Mouse (Mus musculus) heart, postnatal 14 days (tissue): Measurements from ENCODE around the gene Olfr325. TPM values are rescaled to one million over a fixed set of nuclear protein-coding genes. Genes with fewer than 3 reads are reported as not detected.
"Not testable (repeated sequence)": the region's sequence is repeated elsewhere in the genome, so short reads cannot be mapped to it uniquely, and the experiment has no call there.

ENCODE experiments used
- DNase-seq, 2 experiments: peaks; one replicate each; pipeline ENCODE4 v3.0.0; 2021 to 2022
- intact Hi-C: fragments of 180-260 bp; cut with DNase I; formaldehyde crosslinking; loops from one replicate; pipeline ENCODE4 v1.15.1; 2025
- long read RNA-seq, 2 experiments: library from polyadenylated mRNA; stranded (forward); transcript quantifications; one replicate each; pipeline ENCODE4 v2.0.0; 2021
- total RNA-seq, 2 experiments: library from RNA; stranded (reverse); gene quantifications; 2 replicates each; pipeline ENCODE4 v1.2.3; 2021

Olfr325 gene
- total RNA-seq: not detected
- long read RNA-seq, experiment 1: 0 reads
- long read RNA-seq, experiment 2: 0 reads

- intact Hi-C loops: no loop called here
- no peak for DNase-seq
Observed at GRCm38 (mm10) chr11:58577430-58577829, at the start of gene Olfr325. Gene Olfr325 (plus strand): TSS chr11:58577730.

- DNase-seq, intact Hi-C loops: not testable (repeated sequence)
Observed at GRCm38 (mm10) chr11:58534736-58535135, 42.8 kb upstream of the Olfr325 start, which contains the start of gene Olfr330. Gene Olfr330 (minus strand): TSS chr11:58534836.

DNA sequence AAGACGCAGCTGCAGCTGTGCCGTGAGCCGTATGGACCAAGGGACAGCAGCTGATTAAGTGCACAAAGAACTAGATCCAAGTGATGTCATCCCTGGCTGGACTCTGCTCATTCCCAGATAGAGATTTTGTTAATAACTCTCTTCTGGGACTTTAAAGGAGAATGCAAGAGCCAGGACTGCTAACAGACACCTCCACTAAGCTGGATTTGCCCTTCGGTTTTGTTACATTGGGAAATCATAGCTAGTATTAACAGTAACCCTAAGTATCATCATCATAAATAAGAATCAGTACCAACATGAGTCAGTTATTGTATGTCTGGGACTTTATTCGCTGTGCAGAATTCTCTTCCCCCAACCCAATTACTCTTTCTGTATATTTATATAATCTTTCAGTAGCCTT, 31.2 kb upstream of the Olfr325 start, which contains the start of gene Olfr329-ps:
Gene Olfr329-ps (minus strand): TSS at position 101 of the 400 bp plus-strand sequence.
- DNase-seq: peak; percentile 4 to 16
- intact Hi-C loops: no loop called here

DNA sequence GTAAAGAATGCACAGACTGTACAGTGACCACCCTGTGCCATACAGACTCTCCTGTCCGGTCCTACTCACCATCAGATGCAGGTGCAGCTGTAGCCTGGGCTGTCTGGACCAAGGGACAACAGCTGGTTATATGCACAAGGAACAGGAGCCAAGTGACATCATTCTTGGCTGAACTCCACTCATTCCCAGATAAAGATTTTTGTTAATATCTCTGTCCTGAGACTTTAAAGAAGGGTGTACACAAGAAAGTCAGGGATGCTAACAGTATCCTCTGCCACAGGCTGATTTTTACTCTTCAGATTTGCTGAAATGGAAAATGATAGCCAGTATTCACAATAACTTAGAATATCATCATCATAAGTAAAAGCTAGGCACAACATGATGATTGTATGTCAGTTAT, 22.0 kb upstream of the Olfr325 start, which contains the start of gene Olfr328:
Gene Olfr328 (minus strand): TSS at position 101 of the 400 bp plus-strand sequence.
- intact Hi-C loops: no loop called here
- DNase-seq: peak in 1 of 2 experiments; percentile 3

- DNase-seq: peak; percentile 32 to 50
- intact Hi-C loops: no loop called here
Observed at GRCm38 (mm10) chr11:58570405-58570804, 7.1 kb upstream of the Olfr325 start, which contains the start of gene Olfr224. Gene Olfr224 (minus strand): TSS chr11:58570553.

GRCm38 (mm10) chr11:58578636-58579035, 1.1 kb downstream of the Olfr325 start:
- intact Hi-C loops: no loop called here
- DNase-seq: no peak

DNA sequence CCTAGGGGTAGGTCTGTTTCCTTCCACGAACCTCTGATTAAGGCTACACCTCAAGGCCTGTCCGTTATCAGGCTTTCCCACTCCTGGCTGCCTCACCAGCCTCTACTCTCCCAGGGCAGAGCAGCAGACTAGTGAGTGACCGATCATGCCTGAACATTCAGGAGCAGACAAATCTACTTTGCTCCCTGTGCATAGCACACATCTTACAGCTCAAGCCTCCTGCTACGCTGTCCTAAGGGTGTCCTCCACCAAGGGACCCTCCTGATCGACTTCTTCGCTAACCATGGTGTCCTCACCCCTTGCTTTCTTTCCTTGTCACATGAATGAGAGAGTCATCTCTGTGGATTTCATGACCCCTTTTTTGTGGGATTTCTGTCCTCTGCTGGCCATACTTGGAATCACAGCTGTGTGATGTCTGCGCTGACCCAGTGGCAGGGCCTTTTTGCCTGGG, 10.4 kb downstream of the Olfr325 start:
- intact Hi-C loops: loop anchor here (5.0 kb wide), 1 partner anchor 186 kb away; no protein-coding TSS in a partner anchor
- DNase-seq: peak; percentile 41 to 71

GRCm38 (mm10) chr11:58588620-58589250, 11.2 kb downstream of the Olfr325 start:
- intact Hi-C loops: loop anchor here (5.0 kb wide), 1 partner anchor 186 kb away; no protein-coding TSS in a partner anchor
- no peak for DNase-seq

DNA sequence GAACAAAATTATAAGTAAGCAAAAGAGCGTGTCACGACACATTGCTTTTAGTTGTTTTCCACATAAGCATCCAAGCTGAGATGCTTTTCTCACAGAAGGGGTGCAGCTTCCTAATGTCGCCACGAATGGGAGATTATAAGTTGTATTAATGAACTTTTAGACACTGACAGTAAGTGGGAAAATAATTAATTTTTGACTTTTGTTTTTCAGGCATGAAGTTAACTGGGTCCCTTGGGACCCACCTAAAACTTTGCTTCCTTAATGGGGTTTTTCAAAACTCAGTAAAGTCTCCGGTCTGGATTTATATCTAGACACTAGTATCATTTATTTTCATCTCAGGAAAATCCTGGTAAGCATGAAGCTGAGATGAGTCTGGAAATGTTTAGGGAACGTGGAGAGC, 17.3 kb downstream of the Olfr325 start, which contains the start of gene Olfr324:
Gene Olfr324 (plus strand): TSS at position 301 of the 400 bp plus-strand sequence.
- intact Hi-C loops: no loop called here
- DNase-seq: no peak

- intact Hi-C loops: no loop called here
- no peak for DNase-seq
Observed at GRCm38 (mm10) chr11:58597837-58598236, 20.3 kb downstream of the Olfr325 start.

GRCm38 (mm10) chr11:58602062-58602461, 24.5 kb downstream of the Olfr325 start:
- DNase-seq: no peak
- intact Hi-C loops: no loop called here

DNA sequence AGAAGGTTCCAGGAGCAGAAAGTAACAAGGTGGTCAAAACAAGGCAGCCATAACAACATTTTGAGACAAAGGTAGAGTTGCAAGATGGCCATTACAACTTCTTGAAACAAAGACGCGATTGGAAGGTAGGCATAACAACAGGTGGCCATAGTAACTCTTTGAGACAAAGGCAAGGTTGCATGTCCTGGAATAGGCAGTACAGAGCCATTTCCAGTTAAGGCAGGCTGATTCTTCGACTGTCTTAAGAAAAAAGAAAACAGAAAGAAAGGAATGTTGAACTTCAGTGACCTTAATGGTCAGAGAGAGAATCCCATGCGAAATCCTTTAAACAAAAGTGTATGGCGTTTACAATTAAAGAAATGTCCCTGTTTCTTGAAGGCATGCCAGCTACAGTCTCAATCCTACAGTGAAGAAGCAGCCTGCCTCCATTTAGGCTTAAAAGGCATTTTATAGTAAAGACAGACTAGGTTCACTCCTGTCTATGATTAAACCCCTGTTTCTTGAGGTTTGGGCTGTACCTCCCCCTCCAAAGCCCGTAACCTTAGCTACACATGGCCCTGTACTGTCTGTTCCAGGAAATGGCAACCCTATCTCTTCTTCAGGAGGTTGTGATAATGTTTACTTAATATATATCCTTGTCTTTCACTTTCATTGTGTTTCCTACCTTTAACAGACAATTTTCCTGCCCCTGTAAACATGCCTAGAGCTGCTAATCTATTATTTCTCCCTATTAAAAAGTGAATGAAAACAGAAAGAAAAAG, 25.4 kb downstream of the Olfr325 start:
- no peak for DNase-seq
- intact Hi-C loops: no loop called here

GRCm38 (mm10) chr11:58604688-58605087, 27.2 kb downstream of the Olfr325 start:
- DNase-seq: no peak
- intact Hi-C loops: no loop called here

DNA sequence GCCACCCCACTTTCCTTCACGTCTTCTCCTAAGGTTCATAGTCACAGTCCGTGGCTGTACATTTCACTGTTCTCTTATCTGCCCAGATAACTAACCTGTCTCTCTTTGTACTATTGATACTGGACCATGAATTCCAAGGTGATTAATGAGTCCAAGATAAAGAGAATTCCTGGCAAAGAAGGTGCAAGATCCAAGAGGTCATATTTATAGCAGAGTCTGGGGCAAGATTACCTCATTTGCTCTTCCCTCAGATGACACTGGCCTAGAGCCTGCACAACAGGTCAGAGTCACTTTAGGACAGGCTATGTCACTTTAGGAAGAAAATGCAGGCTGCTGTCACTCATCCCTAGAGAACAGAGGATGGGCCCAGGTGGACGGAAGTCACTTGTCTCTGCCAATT, 27.7 kb downstream of the Olfr325 start:
- intact Hi-C loops: no loop called here
- DNase-seq: no peak

DNA sequence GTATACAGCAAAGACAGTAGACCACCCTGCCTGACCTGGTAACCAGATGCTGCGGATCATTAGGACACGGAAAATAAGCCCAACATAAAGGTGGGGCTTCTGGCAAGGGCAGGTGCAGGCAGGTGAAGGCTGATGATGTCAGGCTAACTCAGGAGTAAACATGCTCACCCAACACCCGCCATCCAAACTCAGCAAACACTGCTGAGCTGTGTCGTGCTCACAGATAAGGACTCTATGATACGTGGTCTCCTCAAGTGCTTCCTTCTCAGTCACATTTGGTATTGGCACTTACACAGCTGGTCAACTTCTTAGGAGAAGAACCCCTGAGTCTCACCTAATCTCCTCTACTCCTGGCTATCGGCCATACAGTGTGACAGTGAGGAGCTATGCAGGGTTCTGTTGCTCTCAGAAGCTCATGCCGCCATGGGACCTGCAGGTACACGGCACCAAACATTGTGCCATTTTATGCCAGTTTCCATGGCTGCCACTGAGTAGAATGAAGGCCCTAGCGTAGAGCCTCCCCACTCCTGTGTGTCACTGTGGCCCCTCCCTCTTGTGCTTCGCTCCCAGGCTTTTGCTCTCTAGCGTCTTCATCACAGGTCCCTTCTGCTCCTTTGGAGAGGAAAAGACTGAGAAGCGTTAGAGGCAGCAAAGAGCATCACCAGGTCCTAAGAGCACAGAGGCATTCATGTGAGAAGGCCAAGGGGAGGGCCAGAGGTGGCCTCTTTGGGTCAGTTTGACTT, 28.8 kb downstream of the Olfr325 start:
- DNase-seq: no peak
- intact Hi-C loops: no loop called here

DNA sequence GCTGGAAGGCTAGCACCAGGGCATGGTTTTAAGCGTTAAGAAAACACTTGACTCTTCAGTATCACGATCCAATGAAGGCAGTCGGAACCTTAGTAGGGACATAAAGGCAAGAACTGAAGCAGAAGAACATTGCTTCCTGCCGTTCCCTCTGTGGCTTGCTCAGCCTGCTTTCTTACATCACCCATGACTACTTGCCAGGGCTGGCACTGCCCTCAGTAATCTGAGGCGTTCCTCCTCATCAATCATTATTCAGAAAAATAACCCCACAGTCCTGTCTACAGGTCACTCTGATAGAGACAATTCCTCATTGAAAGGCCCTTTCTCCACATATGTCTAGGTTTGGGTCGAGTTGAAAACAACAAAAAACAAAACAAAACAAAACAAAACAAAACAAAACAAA, 29.5 kb downstream of the Olfr325 start:
- intact Hi-C loops: no loop called here
- DNase-seq: no peak

GRCm38 (mm10) chr11:58613359-58613758, 35.8 kb downstream of the Olfr325 start:
- DNase-seq: no peak
- intact Hi-C loops: no loop called here

GRCm38 (mm10) chr11:58614526-58614925, 37.0 kb downstream of the Olfr325 start:
- intact Hi-C loops: no loop called here
- no peak for DNase-seq

- no peak for DNase-seq
- intact Hi-C loops: no loop called here
Observed at GRCm38 (mm10) chr11:58615975-58616374, 38.4 kb downstream of the Olfr325 start, which contains the start of gene 2210407C18Rik. Gene 2210407C18Rik (minus strand): TSS chr11:58616075.

DNA sequence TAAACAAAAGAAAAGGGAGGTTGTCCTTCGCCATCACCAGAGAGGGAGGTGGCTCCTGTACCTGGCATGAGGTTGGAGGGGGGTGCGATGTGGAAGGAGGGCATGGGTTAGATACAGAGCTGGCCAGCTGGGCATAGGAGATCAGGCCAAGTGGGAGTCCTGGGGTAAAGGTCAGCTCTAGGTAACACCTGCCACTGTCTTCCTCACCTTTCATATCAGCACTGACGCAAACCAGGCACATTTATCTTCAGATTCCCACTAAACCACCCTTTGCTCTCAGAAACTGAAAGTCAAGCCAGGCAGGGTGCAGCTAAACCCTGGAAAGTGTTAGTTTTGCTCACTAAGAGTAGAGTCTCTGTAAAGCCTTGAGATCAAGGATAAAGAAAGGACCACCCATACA, 40.8 kb downstream of the Olfr325 start:
- DNase-seq: no peak
- intact Hi-C loops: no loop called here
